Mouse (Mus musculus) myocyte (in vitro differentiated cells): ENCODE data around the gene Fam163b. TPM values are rescaled to one million over a fixed set of nuclear protein-coding genes. Genes with fewer than 3 reads are reported as not detected.

ENCODE experiments used
- H3K27me3 ChIP-seq: one replicate; pipeline ENCODE4 v1.6.1; 2011; ENCODE audit not compliant: control insufficient read depth, insufficient read depth, insufficient read length
- H3K36me3 ChIP-seq: one replicate; pipeline ENCODE4 v1.6.1; 2011; ENCODE audit not compliant: control insufficient read depth, insufficient read depth
- H3K4me2 ChIP-seq: one replicate; pipeline ENCODE4 v1.6.1; 2011; ENCODE audit warnings: low read depth, control low read depth
- H3K4me3 ChIP-seq: one replicate; pipeline ENCODE4 v1.5.1; 2011; ENCODE audit warnings: mild to moderate bottlenecking, control low read depth, moderate library complexity
- H3K79me2 ChIP-seq: one replicate; pipeline ENCODE4 v1.6.1; 2011; ENCODE audit not compliant: control insufficient read depth, insufficient read depth
- H3ac ChIP-seq: one replicate; pipeline ENCODE4 v1.6.1; 2011; ENCODE audit not compliant: control insufficient read depth, insufficient read length
- CEBPB ChIP-seq: IDR thresholded peaks from 2 replicates; pipeline ENCODE4 v1.6.1; 2011; ENCODE audit warnings: mild to moderate bottlenecking, moderate library complexity; ENCODE audit not compliant: poor library complexity, insufficient read depth, severe bottlenecking
- E2F4 ChIP-seq: IDR thresholded peaks from one replicate; pipeline ENCODE4 v1.6.1; 2011; ENCODE audit warnings: mild to moderate bottlenecking, control low read depth, moderate library complexity; ENCODE audit not compliant: insufficient read depth
- MAX ChIP-seq: IDR thresholded peaks from one replicate; pipeline ENCODE4 v1.6.1; 2011; ENCODE audit warnings: low read depth, mild to moderate bottlenecking, control low read depth
- MYOD1 ChIP-seq, 3 experiments: IDR thresholded peaks; one replicate each; pipeline ENCODE4 v1.6.1; 2011; ENCODE audit warnings: control low read depth in 2 of 3, low read depth in 2 of 3, mild to moderate bottlenecking in 2 of 3, moderate library complexity in 1 of 3; ENCODE audit not compliant: insufficient read length in 2 of 3, control insufficient read depth in 1 of 3
- MYOG ChIP-seq, 3 experiments: IDR thresholded peaks; one replicate each; pipeline ENCODE4 v1.6.1; 2011; ENCODE audit warnings: control low read depth in 2 of 3, low read depth in 2 of 3, mild to moderate bottlenecking in 2 of 3; ENCODE audit not compliant: insufficient read length in 2 of 3, control insufficient read depth in 1 of 3, insufficient read depth in 1 of 3
- POLR2A ChIP-seq: IDR thresholded peaks from one replicate; pipeline ENCODE4 v1.6.1; 2011; ENCODE audit warnings: low read depth, mild to moderate bottlenecking, control low read depth, moderate library complexity; ENCODE audit not compliant: insufficient read length
- POLR2AphosphoS2 ChIP-seq: IDR thresholded peaks from one replicate; pipeline ENCODE4 v1.6.1; 2011; ENCODE audit warnings: low read depth, control low read depth; ENCODE audit not compliant: insufficient read length
- REST ChIP-seq: IDR thresholded peaks from one replicate; pipeline ENCODE4 v1.6.1; 2011; ENCODE audit warnings: mild to moderate bottlenecking, control low read depth, moderate library complexity; ENCODE audit not compliant: insufficient read depth, insufficient read length
- SRF ChIP-seq: IDR thresholded peaks from one replicate; pipeline ENCODE4 v1.6.1; 2011; ENCODE audit warnings: low read depth; ENCODE audit not compliant: control insufficient read depth, insufficient read length
- TCF12 ChIP-seq: IDR thresholded peaks from one replicate; pipeline ENCODE4 v1.6.1; 2011; ENCODE audit warnings: mild to moderate bottlenecking, control low read depth; ENCODE audit not compliant: poor library complexity, insufficient read depth, severe bottlenecking
- TCF3 ChIP-seq: IDR thresholded peaks from one replicate; pipeline ENCODE4 v1.6.1; 2011; ENCODE audit warnings: low read depth, control low read depth; ENCODE audit not compliant: insufficient read length
- USF1 ChIP-seq: IDR thresholded peaks from one replicate; pipeline ENCODE4 v1.6.1; 2011; ENCODE audit warnings: low read depth, mild to moderate bottlenecking, control low read depth, moderate library complexity
- polyA plus RNA-seq: library from polyadenylated mRNA; unstranded; fragments of >200 nt; fragmentation: generic; extraction: Trizol; gene quantifications from one replicate; pipeline ENCODE4 v1.2.1, GENCODE M21; 2012; ENCODE audit warnings: missing spikeins

Fam163b gene
- polyA plus RNA-seq, 1 experiment = 0.04 TPM

DNA sequence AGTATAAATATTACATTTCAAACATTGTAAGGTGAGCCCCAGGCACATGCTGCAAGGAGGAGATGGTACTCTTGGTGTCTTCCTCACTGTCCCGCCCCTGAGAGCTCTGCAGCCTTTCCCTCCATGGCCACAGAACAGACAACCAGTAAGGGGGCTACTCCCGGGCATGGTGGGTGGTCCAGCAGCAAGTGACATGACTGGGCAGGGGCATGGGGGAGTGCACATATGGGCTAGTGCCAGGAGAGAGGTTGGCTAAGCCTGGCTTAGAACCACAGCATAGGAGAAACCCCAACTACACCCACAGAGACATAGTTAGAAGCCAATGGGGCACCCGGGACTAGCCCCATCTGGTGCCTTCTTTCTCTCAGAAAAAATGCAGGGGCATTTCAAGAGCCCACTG, 6.0 kb downstream of the Fam163b start:
- no peak for TF ChIP-seq MYOD1 (IDR thresholded peaks at IDR 0.05; ENCODE audit: control insufficient read depth in 1 of 3, insufficient read length in 2 of 3, low read depth in 2 of 3)
- no peak for TF ChIP-seq MYOG (IDR thresholded peaks at IDR 0.05; ENCODE audit: control insufficient read depth in 1 of 3, insufficient read depth in 1 of 3, insufficient read length in 2 of 3, low read depth in 2 of 3)
- TF ChIP-seq REST = no peak
- no peak for TF ChIP-seq CEBPB
- TF ChIP-seq USF1 = no peak
- TF ChIP-seq TCF3 = no peak
- no peak for TF ChIP-seq MAX
- TF ChIP-seq POLR2A = no peak
- no peak for TF ChIP-seq E2F4
- TF ChIP-seq POLR2AphosphoS2 = no peak
- TF ChIP-seq TCF12 = no peak
- TF ChIP-seq SRF = no peak
- H3K4me3 ChIP-seq = no peak overlapping the region
- peaks cover 77% of the 10 kb centered on the region for H3K27me3 ChIP-seq
- H3ac ChIP-seq = no peak overlapping the region
- H3K4me2 ChIP-seq = no peak overlapping the region
- no peaks in the 10 kb centered on the region for H3K36me3 ChIP-seq
- no peaks in the 10 kb centered on the region for H3K79me2 ChIP-seq

DNA sequence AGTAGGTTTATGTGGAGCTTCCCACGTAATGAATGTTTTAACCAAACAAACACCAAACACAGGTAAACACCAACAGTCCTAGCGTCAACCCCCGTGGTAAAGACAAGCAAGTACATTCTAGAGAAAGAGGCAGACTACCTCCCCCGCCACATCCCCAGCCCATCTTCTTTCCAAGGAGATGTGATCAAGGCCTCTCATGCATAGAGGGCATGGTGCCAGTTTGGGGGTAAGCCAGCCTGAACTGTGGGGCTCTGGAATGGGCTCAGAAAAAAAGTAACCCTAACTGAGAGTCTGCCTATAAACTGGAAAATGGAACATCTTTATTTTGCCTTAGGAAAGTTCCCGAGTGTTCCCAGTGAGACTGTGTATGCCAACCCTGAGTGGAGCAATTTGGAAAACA, 6.4 kb downstream of the Fam163b start:
- H3ac ChIP-seq = no peak overlapping the region
- peaks cover 77% of the 10 kb centered on the region for H3K27me3 ChIP-seq

DNA sequence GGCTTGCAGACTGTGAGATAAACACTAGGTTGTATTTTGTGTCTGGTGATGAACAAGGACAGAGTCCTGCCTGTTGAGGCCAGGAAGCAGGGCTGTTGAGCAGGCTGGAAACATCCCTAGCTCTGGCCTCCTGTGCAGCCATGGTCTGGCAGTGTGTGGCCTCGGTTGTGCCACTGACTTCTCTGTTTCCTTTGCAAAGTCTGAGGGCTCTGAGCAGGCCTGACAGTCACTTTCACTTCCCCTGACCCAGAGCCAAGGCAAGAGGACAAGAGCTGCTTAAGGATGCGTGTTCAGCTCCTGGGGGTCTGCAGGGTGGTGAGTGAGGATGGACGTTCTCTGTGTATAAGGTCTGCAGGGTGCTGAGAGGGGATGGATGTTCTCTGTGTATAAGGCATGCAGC, 13.3 kb downstream of the Fam163b start:
- Histone ChIP-seq H3K4me2 (no peak overlapping the region), H3K27me3 (peaks cover 33% of the 10 kb centered on the region), H3K36me3 (no peaks in the 10 kb centered on the region), H3K79me2 (no peaks in the 10 kb centered on the region), H3K4me3 (no peak overlapping the region), H3ac (no peak overlapping the region)
- no peak for TF ChIP-seq TCF12
- no peak for TF ChIP-seq MYOG (IDR thresholded peaks at IDR 0.05; ENCODE audit: control insufficient read depth in 1 of 3, insufficient read depth in 1 of 3, insufficient read length in 2 of 3, low read depth in 2 of 3)
- no peak for TF ChIP-seq USF1
- no peak for TF ChIP-seq REST
- TF ChIP-seq MYOD1 (IDR thresholded peaks at IDR 0.05; ENCODE audit: control insufficient read depth in 1 of 3, insufficient read length in 2 of 3, low read depth in 2 of 3) = no peak
- TF ChIP-seq MAX = no peak
- no peak for TF ChIP-seq CEBPB
- TF ChIP-seq TCF3 = no peak

More for the DNA sequence above, 6.4 kb downstream of the Fam163b start:
- no peak for TF ChIP-seq TCF3
- no peak for TF ChIP-seq MAX
- no peak for TF ChIP-seq USF1
- TF ChIP-seq TCF12 = no peak
- TF ChIP-seq POLR2AphosphoS2 = no peak
- TF ChIP-seq SRF = no peak
- TF ChIP-seq POLR2A = no peak
- no peak for TF ChIP-seq MYOG (IDR thresholded peaks at IDR 0.05; ENCODE audit: control insufficient read depth in 1 of 3, insufficient read depth in 1 of 3, insufficient read length in 2 of 3, low read depth in 2 of 3)
- no peak for TF ChIP-seq MYOD1 (IDR thresholded peaks at IDR 0.05; ENCODE audit: control insufficient read depth in 1 of 3, insufficient read length in 2 of 3, low read depth in 2 of 3)
- no peak for TF ChIP-seq REST
- no peaks in the 10 kb centered on the region for H3K36me3 ChIP-seq
- H3K79me2 ChIP-seq = no peaks in the 10 kb centered on the region
- H3K4me3 ChIP-seq = no peak overlapping the region
- H3K4me2 ChIP-seq = no peak overlapping the region

DNA sequence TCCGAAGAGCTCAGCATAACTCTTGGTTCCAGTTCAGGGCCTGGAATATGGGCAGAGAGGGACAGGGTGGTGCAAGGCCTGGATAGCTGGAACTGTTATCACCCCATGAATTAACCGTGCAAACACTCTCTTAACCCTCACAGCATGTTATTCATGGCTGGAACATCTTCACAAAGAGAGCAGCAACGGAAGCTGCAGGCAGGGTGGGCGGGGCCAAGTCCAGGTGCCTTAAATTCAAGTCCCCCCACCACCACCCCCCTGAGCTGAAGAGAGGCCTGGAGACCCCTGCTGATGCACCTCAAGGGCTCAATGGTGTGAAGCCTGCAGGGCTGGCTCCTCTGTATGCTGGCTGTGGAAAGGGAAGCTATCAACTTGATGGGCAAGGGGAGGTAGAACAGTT, 15.8 kb downstream of the Fam163b start:
- H3K4me2 ChIP-seq = no peak overlapping the region
- TF ChIP-seq USF1 = no peak
- TF ChIP-seq TCF3 = no peak
- TF ChIP-seq REST = no peak
- no peak for TF ChIP-seq POLR2AphosphoS2

DNA sequence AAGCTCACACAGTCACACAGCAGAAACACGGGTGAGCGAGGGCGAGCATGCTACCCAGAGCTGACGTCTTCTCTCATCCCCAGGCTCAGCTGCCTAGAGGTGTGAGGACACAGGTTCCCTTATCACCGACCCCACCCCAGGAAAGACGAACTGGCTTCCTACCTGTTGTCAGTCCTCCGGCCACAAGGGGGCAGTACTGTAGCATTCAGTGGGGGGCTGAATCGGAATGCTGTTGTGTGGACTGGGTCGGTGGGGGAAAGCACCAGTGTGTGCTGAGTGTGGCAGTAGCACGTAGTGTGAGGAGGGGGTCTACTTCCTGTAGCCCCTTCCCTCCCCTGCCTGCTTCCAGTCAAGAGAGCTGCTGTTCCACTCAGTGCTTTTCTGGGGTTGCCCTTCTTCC, 16.3 kb downstream of the Fam163b start:
- Histone ChIP-seq H3K4me2 (no peak overlapping the region), H3K27me3 (peaks cover 32% of the 10 kb centered on the region), H3ac (no peak overlapping the region), H3K79me2 (no peaks in the 10 kb centered on the region), H3K4me3 (no peak overlapping the region), H3K36me3 (no peaks in the 10 kb centered on the region)
- TF ChIP-seq MAX (no peak), E2F4 (no peak), USF1 (no peak), POLR2A (no peak), TCF12 (no peak), CEBPB (no peak), MYOD1 (IDR thresholded peaks at IDR 0.05; ENCODE audit: control insufficient read depth in 1 of 3, insufficient read length in 2 of 3, low read depth in 2 of 3) (no peak), MYOG (IDR thresholded peaks at IDR 0.05; ENCODE audit: control insufficient read depth in 1 of 3, insufficient read depth in 1 of 3, insufficient read length in 2 of 3, low read depth in 2 of 3) (no peak), TCF3 (no peak), REST (no peak), POLR2AphosphoS2 (no peak)

More for the DNA sequence above, 15.8 kb downstream of the Fam163b start:
- Histone ChIP-seq H3K4me3 (no peak overlapping the region), H3ac (no peak overlapping the region), H3K79me2 (no peaks in the 10 kb centered on the region), H3K36me3 (no peaks in the 10 kb centered on the region), H3K27me3 (peaks cover 32% of the 10 kb centered on the region)
